Mouse (Mus musculus) NIH3T3 (cell line): Measurements from ENCODE around the gene Rasgrp2.

Experiments
- DNase-seq: peaks from one replicate; pipeline ENCODE4 v3.0.0-alpha.2; 2012; ENCODE audit warnings: low read depth

Gene Rasgrp2

GRCm38 (mm10) chr19:6407816-6408510 is 8.8 kb downstream of the Rasgrp2 start:
- DNase-seq: no peak

GRCm38 (mm10) chr19:6408749-6409148 is 9.6 kb downstream of the Rasgrp2 start:
- no peak for DNase-seq

GRCm38 (mm10) chr19:6409176-6409575 is 10.0 kb downstream of the Rasgrp2 start:
- DNase-seq: no peak

- no peak for DNase-seq
Measured at GRCm38 (mm10) chr19:6409936-6410335, 10.8 kb downstream of the Rasgrp2 start.

GRCm38 (mm10) chr19:6412798-6413197 is 13.7 kb downstream of the Rasgrp2 start:
- DNase-seq: no peak

GRCm38 (mm10) chr19:6415454-6415853 is 16.3 kb downstream of the Rasgrp2 start:
- no peak for DNase-seq

GRCm38 (mm10) chr19:6416124-6416770 is 17.1 kb downstream of the Rasgrp2 start:
- no peak for DNase-seq

- DNase-seq: no peak
Measured at GRCm38 (mm10) chr19:6416894-6417761, 18.0 kb downstream of the Rasgrp2 start.

GRCm38 (mm10) chr19:6418233-6418879 is 19.2 kb downstream of the Rasgrp2 start, which contains the start of gene Nrxn2:
Gene Nrxn2 (plus strand): TSS chr19:6418731.
- peak; percentile 88 for DNase-seq

GRCm38 (mm10) chr19:6418984-6419692 is 20.0 kb downstream of the Rasgrp2 start:
- DNase-seq: no peak

GRCm38 (mm10) chr19:6419805-6420310 is 20.7 kb downstream of the Rasgrp2 start:
- DNase-seq: no peak

GRCm38 (mm10) chr19:6420481-6421210 is 21.5 kb downstream of the Rasgrp2 start:
- DNase-seq: no peak

GRCm38 (mm10) chr19:6421211-6421590 is 22.1 kb downstream of the Rasgrp2 start:
- no peak for DNase-seq

- no peak for DNase-seq
Measured at GRCm38 (mm10) chr19:6422014-6422413, 22.9 kb downstream of the Rasgrp2 start.

- no peak for DNase-seq
Measured at GRCm38 (mm10) chr19:6423241-6423640, 24.1 kb downstream of the Rasgrp2 start.

GRCm38 (mm10) chr19:6424137-6424881 is 25.2 kb downstream of the Rasgrp2 start:
- no peak for DNase-seq

GRCm38 (mm10) chr19:6425595-6425994 is 26.5 kb downstream of the Rasgrp2 start:
- DNase-seq: no peak

GRCm38 (mm10) chr19:6426703-6427500 is 27.8 kb downstream of the Rasgrp2 start:
- peak; percentile 78 for DNase-seq
